Mouse (Mus musculus) heart, postnatal 0 days (tissue): ENCODE data around the gene Psen2.

ENCODE experiments used
- CTCF ChIP-seq: IDR thresholded peaks from 2 replicates; pipeline ENCODE4 v1.5.1; 2016; ENCODE audit warnings: antibody characterized with exemption, control low read depth, low read depth
- EP300 ChIP-seq: IDR thresholded peaks from 2 replicates; pipeline ENCODE4 v1.6.1; 2016; ENCODE audit warnings: antibody characterized with exemption, low read depth

GRCm38 (mm10) chr1:180289788-180290187 lies 26.6 kb upstream of the Psen2 start:
- TF ChIP-seq CTCF (no peak), EP300 (no peak)
